Mouse (Mus musculus) forebrain, postnatal 0 days (tissue): ENCODE measurements around the gene Tas2r123. TPM values are rescaled to one million over a fixed set of nuclear protein-coding genes. Genes with fewer than 3 reads are reported as not detected.

Experiments used
- ATAC-seq: fragments of 200-750 bp; cut with Nextera tagmentation; 2 replicates; pipeline ENCODE4 v1.8.0; 2017; ENCODE audit warnings: mild to moderate bottlenecking, moderate library complexity
- DNase-seq: peaks from one replicate; pipeline ENCODE4 v3.0.0-alpha.2; 2015
- H3K27ac ChIP-seq: fragments of 300-500 bp; sonication (generic); 2 replicates; pipeline ENCODE4 v1.5.1; 2014; ENCODE audit warnings: low read depth, mild to moderate bottlenecking, antibody characterized with exemption, low read length, moderate library complexity, mixed read lengths
- H3K27me3 ChIP-seq: fragments of 300-500 bp; sonication (generic); 2 replicates; pipeline ENCODE4 v1.6.1; 2014; ENCODE audit warnings: mild to moderate bottlenecking, low read length, mixed read lengths; ENCODE audit not compliant: insufficient read depth
- H3K36me3 ChIP-seq: fragments of 300-500 bp; sonication (generic); 2 replicates; pipeline ENCODE4 v1.6.1; 2014; ENCODE audit warnings: mild to moderate bottlenecking, moderate library complexity; ENCODE audit not compliant: insufficient read depth
- H3K4me1 ChIP-seq: fragments of 300-500 bp; sonication (generic); 2 replicates; pipeline ENCODE4 v1.6.1; 2014; ENCODE audit warnings: antibody characterized with exemption; ENCODE audit not compliant: insufficient read depth
- H3K4me2 ChIP-seq: fragments of 300-500 bp; sonication (generic); 2 replicates; pipeline ENCODE4 v1.6.1; 2014; ENCODE audit warnings: low read depth, mild to moderate bottlenecking, moderate library complexity
- H3K4me3 ChIP-seq: fragments of 300-500 bp; sonication (generic); 2 replicates; pipeline ENCODE4 v1.5.1; 2014; ENCODE audit warnings: low read depth, low read length, mixed read lengths
- H3K9ac ChIP-seq: fragments of 300-500 bp; sonication (generic); 2 replicates; pipeline ENCODE4 v1.6.1; 2014; ENCODE audit warnings: mild to moderate bottlenecking
- H3K9me3 ChIP-seq: fragments of 300-500 bp; sonication (generic); 2 replicates; pipeline ENCODE4 v1.6.1; 2016; ENCODE audit warnings: low read length
- CTCF ChIP-seq: sonication (generic); IDR thresholded peaks from 2 replicates; pipeline ENCODE4 v1.5.1; 2016; ENCODE audit warnings: antibody characterized with exemption, control low read depth, low read depth
- WGBS: fragments of 180-500 bp; shearing (Covaris S2); extraction: QIAGEN DNeasy Blood & Tissue Kit; methylation state at CpG from one replicate; pipeline ENCODE4 v1.1.7; 2014; 5-methylcytosine and 5-hydroxymethylcytosine counted together
- polyA plus RNA-seq: library from polyadenylated mRNA; unstranded; fragments of >200 nt; fragmentation: Nextera tagmentation; extraction: Ambion mirVana; gene quantifications from 2 replicates; pipeline ENCODE4 v1.2.1, GENCODE M21; 2015
- total RNA-seq: library from RNA; depleted of rRNA; stranded (reverse); fragments of >200 nt; gene quantifications from 2 replicates; pipeline ENCODE4 v1.2.3, GENCODE M21; 2014; rRNA removed

Gene Tas2r123
- total RNA-seq (not detected in 2 replicates), polyA plus RNA-seq (not detected in 2 replicates)

- no peaks in the 10 kb centered on the region for H3K4me1 ChIP-seq
- no peak within 1 kb of the TSS for H3K9ac ChIP-seq
- no peaks in the 10 kb centered on the region for H3K27me3 ChIP-seq
- no peak within 1 kb of the TSS for H3K4me2 ChIP-seq
- H3K27ac ChIP-seq: no peak within 1 kb of the TSS
- DNase-seq: no peak
- H3K36me3 ChIP-seq: no peaks in the 10 kb centered on the region
- H3K9me3 ChIP-seq: no peaks in the 10 kb centered on the region
- no peak for ATAC-seq
- 85% methylated on average over 1 of the region's 1 CpGs for WGBS
- H3K4me3 ChIP-seq: no peak within 1 kb of the TSS
- TF ChIP-seq CTCF: no peak
Measured at GRCm38 (mm10) chr6:132846842-132847241, at the start of gene Tas2r123. TSS of gene Tas2r123 (plus strand) at chr6:132847142.

- Histone ChIP-seq H3K4me3 (no peak within 1 kb of the TSS), H3K9me3 (no peaks in the 10 kb centered on the region), H3K36me3 (no peaks in the 10 kb centered on the region), H3K4me1 (no peaks in the 10 kb centered on the region), H3K9ac (no peak within 1 kb of the TSS), H3K4me2 (no peak within 1 kb of the TSS), H3K27me3 (no peaks in the 10 kb centered on the region), H3K27ac (no peak within 1 kb of the TSS)
- WGBS: 88% methylated on average over 1 of the region's 1 CpGs
- DNase-seq (no peak), ATAC-seq (no peak)
- no peak for TF ChIP-seq CTCF
Measured at GRCm38 (mm10) chr6:132802518-132802917, 44.4 kb upstream of the Tas2r123 start, which contains the start of gene Tas2r117. TSS of gene Tas2r117 (plus strand) at chr6:132802818.

- Histone ChIP-seq H3K9me3 (no peaks in the 10 kb centered on the region), H3K27me3 (no peaks in the 10 kb centered on the region), H3K4me2 (no peak within 1 kb of the TSS), H3K9ac (no peak within 1 kb of the TSS), H3K36me3 (no peaks in the 10 kb centered on the region), H3K27ac (no peak within 1 kb of the TSS), H3K4me1 (no peaks in the 10 kb centered on the region), H3K4me3 (no peak within 1 kb of the TSS)
- no peak for TF ChIP-seq CTCF
- DNase-seq: no peak
- WGBS: 88% methylated on average over 1 of the region's 1 CpGs
- ATAC-seq: no peak
Measured at GRCm38 (mm10) chr6:132855138-132855537, 8.2 kb downstream of the Tas2r123 start, which contains the start of gene Tas2r116. TSS of gene Tas2r116 (plus strand) at chr6:132855438.

GRCm38 (mm10) chr6:132867708-132868107 is 20.8 kb downstream of the Tas2r123 start, which contains the start of gene Tas2r110:
TSS of gene Tas2r110 (plus strand) at chr6:132868008.
- H3K4me2 ChIP-seq: no peak within 1 kb of the TSS
- TF ChIP-seq CTCF: no peak
- ATAC-seq (no peak), DNase-seq (no peak)
- H3K4me3 ChIP-seq: no peak within 1 kb of the TSS
- H3K27me3 ChIP-seq: no peaks in the 10 kb centered on the region
- H3K4me1 ChIP-seq: no peaks in the 10 kb centered on the region
- H3K9me3 ChIP-seq: no peaks in the 10 kb centered on the region
- no peak within 1 kb of the TSS for H3K9ac ChIP-seq
- no peak within 1 kb of the TSS for H3K27ac ChIP-seq
- no peaks in the 10 kb centered on the region for H3K36me3 ChIP-seq

GRCm38 (mm10) chr6:132892711-132893110 is 45.8 kb downstream of the Tas2r123 start, which contains the start of gene Tas2r113:
TSS of gene Tas2r113 (plus strand) at chr6:132893011.
- no peaks in the 10 kb centered on the region for H3K27me3 ChIP-seq
- TF ChIP-seq CTCF: no peak
- DNase-seq (no peak), ATAC-seq (no peak)
- H3K4me1 ChIP-seq: no peaks in the 10 kb centered on the region
- WGBS: 63% methylated on average over 1 of the region's 1 CpGs
- H3K4me3 ChIP-seq: no peak within 1 kb of the TSS
- H3K9me3 ChIP-seq: no peaks in the 10 kb centered on the region
- no peak within 1 kb of the TSS for H3K4me2 ChIP-seq
- H3K36me3 ChIP-seq: no peaks in the 10 kb centered on the region
- H3K9ac ChIP-seq: no peak within 1 kb of the TSS
- H3K27ac ChIP-seq: no peak within 1 kb of the TSS

Other genes starting within 250 kb of the Tas2r123 start
- not detected in 2 replicates for gene A630073D07Rik, start 195.6 kb upstream of the Tas2r123 start, total RNA-seq
- not detected in 2 replicates for gene A630073D07Rik, start 195.6 kb upstream of the Tas2r123 start, polyA plus RNA-seq
- gene Tas2r120, start 190.2 kb upstream of the Tas2r123 start, total RNA-seq: not detected in 2 replicates
- gene Tas2r120, start 190.2 kb upstream of the Tas2r123 start, polyA plus RNA-seq: not detected in 2 replicates
- gene Tas2r121, start 146.1 kb upstream of the Tas2r123 start, total RNA-seq: not detected in 2 replicates
- not detected in 2 replicates for gene Tas2r121, start 146.1 kb upstream of the Tas2r123 start, polyA plus RNA-seq
- gene Tas2r122, start 135.2 kb upstream of the Tas2r123 start, total RNA-seq: not detected in 2 replicates
- not detected in 2 replicates for gene Tas2r122, start 135.2 kb upstream of the Tas2r123 start, polyA plus RNA-seq
- gene Tas2r115, start 109.1 kb upstream of the Tas2r123 start, total RNA-seq: not detected in 2 replicates
- gene Tas2r115, start 109.1 kb upstream of the Tas2r123 start, polyA plus RNA-seq: not detected in 2 replicates
- gene Tas2r124, start 92.4 kb upstream of the Tas2r123 start, total RNA-seq: not detected in 2 replicates
- gene Tas2r124, start 92.4 kb upstream of the Tas2r123 start, polyA plus RNA-seq: not detected in 2 replicates
- gene Tas2r102, start 85.0 kb upstream of the Tas2r123 start, total RNA-seq: not detected in 2 replicates
- gene Tas2r102, start 85.0 kb upstream of the Tas2r123 start, polyA plus RNA-seq: not detected in 2 replicates
- gene Tas2r136, start 69.0 kb upstream of the Tas2r123 start, total RNA-seq: not detected in 2 replicates
- gene Tas2r136, start 69.0 kb upstream of the Tas2r123 start, polyA plus RNA-seq: not detected in 2 replicates
- not detected in 2 replicates for gene Tas2r117, start 44.3 kb upstream of the Tas2r123 start, total RNA-seq
- not detected in 2 replicates for gene Tas2r117, start 44.3 kb upstream of the Tas2r123 start, polyA plus RNA-seq
- not detected in 2 replicates for gene Tas2r116, start 8.3 kb downstream of the Tas2r123 start, total RNA-seq
- not detected in 2 replicates for gene Tas2r116, start 8.3 kb downstream of the Tas2r123 start, polyA plus RNA-seq
- gene Tas2r110, start 20.9 kb downstream of the Tas2r123 start, total RNA-seq: not detected in 2 replicates
- not detected in 2 replicates for gene Tas2r110, start 20.9 kb downstream of the Tas2r123 start, polyA plus RNA-seq
- gene Tas2r113, start 45.9 kb downstream of the Tas2r123 start, total RNA-seq: not detected in 2 replicates
- not detected in 2 replicates for gene Tas2r113, start 45.9 kb downstream of the Tas2r123 start, polyA plus RNA-seq
- gene Tas2r125, start 62.5 kb downstream of the Tas2r123 start, total RNA-seq: not detected in 2 replicates
- not detected in 2 replicates for gene Tas2r125, start 62.5 kb downstream of the Tas2r123 start, polyA plus RNA-seq
- gene Tas2r129, start 104.0 kb downstream of the Tas2r123 start, total RNA-seq: not detected in 2 replicates
- gene Tas2r129, start 104.0 kb downstream of the Tas2r123 start, polyA plus RNA-seq: not detected in 2 replicates
- gene Tas2r131, start 110.8 kb downstream of the Tas2r123 start, total RNA-seq: not detected in 2 replicates
- not detected in 2 replicates for gene Tas2r131, start 110.8 kb downstream of the Tas2r123 start, polyA plus RNA-seq
- gene Tas2r109, start 133.8 kb downstream of the Tas2r123 start, total RNA-seq: not detected in 2 replicates
- not detected in 2 replicates for gene Tas2r109, start 133.8 kb downstream of the Tas2r123 start, polyA plus RNA-seq
- gene Tas2r103, start 190.0 kb downstream of the Tas2r123 start, total RNA-seq: not detected in 2 replicates
- not detected in 2 replicates for gene Tas2r103, start 190.0 kb downstream of the Tas2r123 start, polyA plus RNA-seq
- not detected in 2 replicates for gene Tas2r140, start 208.7 kb downstream of the Tas2r123 start, total RNA-seq
- not detected in 2 replicates for gene Tas2r140, start 208.7 kb downstream of the Tas2r123 start, polyA plus RNA-seq